8 mouse cellular contexts compared by ENCODE assay signal in the genomic region with DNA sequence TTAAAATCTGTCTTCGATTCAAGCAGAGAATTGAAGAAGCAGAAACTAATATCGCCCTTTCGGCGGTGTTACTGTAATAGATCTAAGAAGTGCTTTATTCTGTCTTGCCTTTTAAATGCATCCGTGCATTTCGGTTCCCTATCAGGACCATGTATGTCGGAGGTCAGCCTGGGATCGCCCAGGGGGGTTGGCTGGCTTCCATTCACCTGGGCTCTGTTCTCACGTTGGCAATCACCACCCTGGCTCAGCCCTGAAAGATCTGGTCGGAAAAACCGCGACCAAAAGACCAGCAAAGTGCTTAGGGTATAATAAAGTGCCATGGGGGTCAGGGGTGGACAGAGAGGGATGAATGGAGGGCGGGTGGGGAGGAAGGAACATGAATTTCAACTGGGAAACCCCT. TPM values are rescaled to one million over a fixed set of nuclear protein-coding genes. Genes with fewer than 3 reads are reported as not detected.
DNase-seq lines count a peak whose midpoint lies in the region; ATAC-seq lines count a peak whose summit lies in the region.

No protein-coding gene starts in this region.

- intact Hi-C loops in left cerebral cortex, postnatal 25 days (cut with DNase I) = no loop called here

- no peaks in the 10 kb centered on the region for H3K4me1 ChIP-seq in brown adipose tissue, adult 24 weeks (ENCODE audit: control insufficient read depth, insufficient read depth, insufficient read length, low read length)
- peaks cover 10% of the 10 kb centered on the region for H3K4me1 ChIP-seq in forebrain, embryonic 16.5 days (replicated peaks; ENCODE audit: control insufficient read depth, insufficient read depth, low read length)
- H3K4me1 ChIP-seq in limb, embryonic 11.5 days (ENCODE audit: control insufficient read depth, insufficient read depth, low read length) = 0 out of 2 replicates have a peak, but pooled peaks cover 2% of the 10 kb centered on the region
- 0 out of 2 replicates have a peak, but pooled peaks cover 2% of the 10 kb centered on the region for H3K4me1 ChIP-seq in stomach, embryonic 16.5 days (ENCODE audit: control insufficient read depth, insufficient read depth, low read length)

- 15% methylated on average over 13 of the region's 13 CpGs for WGBS in forebrain, embryonic 16.5 days
- 17% methylated on average over 13 of the region's 13 CpGs for WGBS in limb, embryonic 11.5 days
- WGBS in stomach, embryonic 16.5 days = 19% methylated on average over 13 of the region's 13 CpGs

- DNase-seq in adrenal gland, postnatal 10 days = peak; percentile 27
- DNase-seq in adrenal gland, adult (ENCODE audit: inconsistent age in 2 of 2, low spot score in 1 of 2) = no peak
- peak; percentile 30 for DNase-seq in limb, embryonic 11.5 days (ENCODE audit: low spot score)
- no peak for DNase-seq in left cerebral cortex, postnatal 25 days (ENCODE audit: low spot score in 2 of 2)
- DNase-seq in thymus, postnatal 25 days = no peak

- peak overlapping the region; percentile 59; the same call in 1 of the 2 replicates for H3K4me3 ChIP-seq in brown adipose tissue, adult 24 weeks (ENCODE audit: insufficient read depth, low read depth, low read length)
- H3K4me3 ChIP-seq in forebrain, embryonic 16.5 days (replicated peaks; ENCODE audit: low read length) = peak overlapping the region; percentile 81
- H3K4me3 ChIP-seq in limb, embryonic 11.5 days (ENCODE audit: low read depth, low read length) = peak overlapping the region; percentile 65
- H3K4me3 ChIP-seq in stomach, embryonic 16.5 days (replicated peaks; ENCODE audit: low read length) = peak overlapping the region; percentile 71

- H3K27ac ChIP-seq in brown adipose tissue, adult 24 weeks (replicated peaks; ENCODE audit: low read depth, low read length) = no peak overlapping the region
- H3K27ac ChIP-seq in forebrain, embryonic 16.5 days (ENCODE audit: low read length) = peak overlapping the region; percentile 75
- no peak overlapping the region for H3K27ac ChIP-seq in limb, embryonic 11.5 days (replicated peaks; ENCODE audit: low read depth, low read length)
- H3K27ac ChIP-seq in stomach, embryonic 16.5 days (ENCODE audit: low read length) = no peak overlapping the region

- no peaks in the 10 kb centered on the region for H3K36me3 ChIP-seq in forebrain, embryonic 16.5 days (ENCODE audit: control insufficient read depth, insufficient read depth)
- no peaks in the 10 kb centered on the region for H3K36me3 ChIP-seq in limb, embryonic 11.5 days (ENCODE audit: control insufficient read depth, insufficient read depth, low read length)
- no peaks in the 10 kb centered on the region for H3K36me3 ChIP-seq in stomach, embryonic 16.5 days (ENCODE audit: control insufficient read depth, insufficient read depth, low read length)

- H3K9ac ChIP-seq in forebrain, embryonic 16.5 days (replicated peaks; ENCODE audit: low read depth, low read length) = peak overlapping the region; percentile 92
- H3K9ac ChIP-seq in limb, embryonic 11.5 days (ENCODE audit: low read length) = no peak overlapping the region
- peak overlapping the region; percentile 26; the same call in 1 of the 2 replicates for H3K9ac ChIP-seq in stomach, embryonic 16.5 days (ENCODE audit: low read length)

- H3K27me3 ChIP-seq in forebrain, embryonic 16.5 days (replicated peaks; ENCODE audit: control insufficient read depth, insufficient read depth, low read length) = no peaks in the 10 kb centered on the region
- peaks cover 16% of the 10 kb centered on the region for H3K27me3 ChIP-seq in limb, embryonic 11.5 days (ENCODE audit: control insufficient read depth, insufficient read depth, low read length)
- H3K27me3 ChIP-seq in stomach, embryonic 16.5 days (ENCODE audit: control insufficient read depth, insufficient read depth, low read length) = peaks cover 10% of the 10 kb centered on the region

- H3K4me2 ChIP-seq in forebrain, embryonic 16.5 days (ENCODE audit: low read length) = peak overlapping the region; percentile 90
- peak overlapping the region; percentile 100 for H3K4me2 ChIP-seq in limb, embryonic 11.5 days (ENCODE audit: low read depth, severe bottlenecking)
- H3K4me2 ChIP-seq in stomach, embryonic 16.5 days (ENCODE audit: low read depth, low read length) = peak overlapping the region; percentile 98

- no peak; the same call in 1 of the 2 replicates for ATAC-seq in forebrain, embryonic 16.5 days
- no peak for ATAC-seq in limb, embryonic 11.5 days (ENCODE audit: insufficient number of reproducible peaks, low FRiP score, low TSS enrichment, low read depth)
- ATAC-seq in stomach, embryonic 16.5 days (ENCODE audit: insufficient read depth, low FRiP score) = no peak

- H3K9me3 ChIP-seq in forebrain, embryonic 16.5 days (ENCODE audit: control insufficient read depth, low read length) = no peaks in the 10 kb centered on the region
- H3K9me3 ChIP-seq in limb, embryonic 11.5 days (ENCODE audit: control insufficient read depth, low read length) = no peaks in the 10 kb centered on the region
- H3K9me3 ChIP-seq in stomach, embryonic 16.5 days (replicated peaks; ENCODE audit: control insufficient read depth, low read length) = no peaks in the 10 kb centered on the region

RNA-seq across cellular contexts. Expression of a gene that starts 1.3 kb away (rescaled TPM):
- 10 to 100 TPM; 12.9 to 18.4 TPM for total RNA-seq in adrenal gland, postnatal 10 days (2021)
- not detected in 2 replicates for polyA plus RNA-seq in brown adipose tissue, adult 24 weeks (2012; ENCODE audit: insufficient read depth, insufficient read length, missing spikeins)
- polyA plus RNA-seq in forebrain, embryonic 16.5 days (2015; fragmentation: Nextera tagmentation; extraction: Ambion mirVana) = 31.9 and 33.2 TPM in 2 replicates
- polyA plus RNA-seq in limb, embryonic 11.5 days (2014; fragmentation: Nextera tagmentation; extraction: Ambion mirVana) = 0.40 and 0.43 TPM in 2 replicates
- 4.7 and 6.0 TPM in 2 replicates for polyA plus RNA-seq in stomach, embryonic 16.5 days (2015; fragmentation: Nextera tagmentation; extraction: Ambion mirVana)
- total RNA-seq in left cerebral cortex, postnatal 25 days (2021) = 10 to 100 TPM; 42.4 to 44.5 TPM

Comparison
In these comparisons a context has a peak if more than half of its experiments do, and no peak if none do; other contexts are left out.
1. DNase-seq: peak in adrenal gland, postnatal 10 days (single experiment) and limb, embryonic 11.5 days (single experiment); none in adrenal gland, adult (0 of 2), left cerebral cortex, postnatal 25 days (0 of 2) and thymus, postnatal 25 days (single experiment).
2. Peak in every context shown above with its lines, with median percentiles within 50 percentile points of each other: H3K4me3 ChIP-seq and H3K4me2 ChIP-seq.